Mouse (Mus musculus) hindlimb bud, embryonic 11.5 days (tissue): ENCODE measurements around the gene Il10ra.
A peak's percentile ranks its signal among the peaks of the same experiment; 100 is the strongest.

Experiments
- DNase-seq: peaks from one replicate; pipeline ENCODE4 v3.0.0-alpha.2; 2012; ENCODE audit warnings: low read depth, low spot score; ENCODE audit errors: extremely low spot score

Il10ra gene

GRCm38 (mm10) chr9:45268597-45269325 lies at the start of gene Il10ra:
TSS of gene Il10ra (minus strand) at chr9:45269149.
- peak; percentile 12 for DNase-seq

DNA sequence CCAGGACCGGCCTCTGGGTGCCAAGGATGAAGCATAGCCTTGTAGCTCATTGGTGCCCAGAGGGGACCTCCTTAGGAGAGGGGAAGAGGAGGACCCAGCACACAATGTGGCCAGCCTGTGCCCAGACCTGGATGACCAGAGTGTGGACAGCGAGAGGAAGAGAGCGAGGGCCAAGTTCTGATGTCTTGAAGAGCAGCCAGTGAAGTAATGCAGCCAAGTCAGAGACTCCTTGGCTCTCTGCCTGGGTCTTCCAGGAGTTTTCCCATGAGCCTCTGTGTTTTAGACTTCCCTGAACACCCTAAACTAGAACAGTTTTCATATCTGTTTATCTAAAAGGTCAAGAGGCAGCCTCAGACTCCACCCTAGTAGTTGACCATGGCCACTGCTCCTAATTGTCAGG lies 48.7 kb upstream of the Il10ra start:
- no peak for DNase-seq

- no peak for DNase-seq
These were observed 45.0 kb upstream of the Il10ra start for GRCm38 (mm10) chr9:45313913-45314312.

- DNase-seq, result no peak
These were observed 42.9 kb upstream of the Il10ra start for GRCm38 (mm10) chr9:45311858-45312257.

DNA sequence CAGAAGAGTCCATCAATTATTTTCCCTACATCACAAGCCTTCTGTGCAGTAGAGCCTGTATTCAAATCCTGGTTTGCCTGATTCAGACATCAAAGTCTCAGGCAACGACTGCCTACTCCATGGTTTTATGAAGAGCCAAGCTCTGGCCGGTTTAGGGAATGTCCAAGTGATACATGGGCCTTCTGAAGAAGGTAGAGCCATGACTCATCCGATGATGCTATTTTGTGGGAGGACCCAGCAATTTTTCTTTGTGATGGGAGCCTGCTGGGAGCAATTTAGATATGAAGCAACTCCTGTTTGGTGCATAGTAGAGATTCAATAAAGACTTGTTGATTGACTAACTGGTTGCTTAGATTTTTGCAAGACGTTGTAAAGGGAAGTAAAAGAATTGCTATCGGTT lies 39.6 kb upstream of the Il10ra start:
- no peak for DNase-seq

DNA sequence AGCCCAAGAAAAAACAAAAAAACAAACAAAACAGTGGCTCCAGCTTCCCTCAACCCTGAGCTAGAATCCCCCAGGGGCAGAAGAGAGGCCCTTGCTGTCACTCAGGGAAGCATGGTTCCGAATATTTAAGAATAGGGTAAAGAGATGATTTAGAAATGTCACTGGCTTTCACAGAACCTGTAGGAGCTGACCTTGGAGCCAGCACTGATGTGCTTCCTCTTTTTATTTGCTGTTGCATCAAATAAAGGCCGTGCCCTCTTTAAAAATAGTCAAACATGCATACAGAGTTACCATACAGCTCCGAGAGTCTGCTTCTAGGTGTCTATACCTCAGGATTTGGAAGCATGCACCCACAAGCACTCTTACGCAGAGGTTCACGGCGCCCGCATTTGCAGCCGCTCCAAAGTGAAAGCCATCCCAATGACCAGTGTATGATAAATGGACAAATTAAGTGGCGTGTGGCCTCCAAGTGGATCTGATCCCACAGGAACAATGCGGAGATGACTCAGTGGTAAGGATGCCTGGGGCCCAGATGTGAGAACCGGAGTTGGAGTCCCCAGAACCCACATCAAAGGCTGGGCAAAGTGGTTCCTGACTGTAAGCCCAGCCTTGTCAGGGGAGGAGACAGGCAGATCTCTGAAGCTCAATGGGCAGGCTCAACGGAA lies 37.9 kb upstream of the Il10ra start:
- no peak for DNase-seq

DNA sequence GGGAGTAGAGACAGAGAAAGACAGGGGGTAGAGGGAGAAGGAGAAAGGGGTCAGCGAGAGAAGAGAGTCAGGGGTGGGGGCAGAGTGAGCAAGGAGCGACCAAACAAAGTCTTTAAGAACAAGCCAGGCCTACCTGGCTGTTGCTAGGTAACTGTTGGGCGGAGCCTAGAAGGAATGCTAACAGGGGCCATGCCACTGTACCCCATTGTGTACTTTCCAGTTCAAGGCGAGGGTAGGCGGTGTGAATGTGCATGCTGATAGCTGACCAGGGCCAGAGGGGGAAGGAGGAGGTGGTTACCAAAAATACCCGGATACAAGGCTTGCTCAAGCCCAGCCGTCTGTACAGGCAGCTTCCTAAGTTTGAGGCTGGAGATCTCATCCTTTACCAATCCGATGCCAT lies 32.8 kb upstream of the Il10ra start:
- DNase-seq, result no peak

DNA sequence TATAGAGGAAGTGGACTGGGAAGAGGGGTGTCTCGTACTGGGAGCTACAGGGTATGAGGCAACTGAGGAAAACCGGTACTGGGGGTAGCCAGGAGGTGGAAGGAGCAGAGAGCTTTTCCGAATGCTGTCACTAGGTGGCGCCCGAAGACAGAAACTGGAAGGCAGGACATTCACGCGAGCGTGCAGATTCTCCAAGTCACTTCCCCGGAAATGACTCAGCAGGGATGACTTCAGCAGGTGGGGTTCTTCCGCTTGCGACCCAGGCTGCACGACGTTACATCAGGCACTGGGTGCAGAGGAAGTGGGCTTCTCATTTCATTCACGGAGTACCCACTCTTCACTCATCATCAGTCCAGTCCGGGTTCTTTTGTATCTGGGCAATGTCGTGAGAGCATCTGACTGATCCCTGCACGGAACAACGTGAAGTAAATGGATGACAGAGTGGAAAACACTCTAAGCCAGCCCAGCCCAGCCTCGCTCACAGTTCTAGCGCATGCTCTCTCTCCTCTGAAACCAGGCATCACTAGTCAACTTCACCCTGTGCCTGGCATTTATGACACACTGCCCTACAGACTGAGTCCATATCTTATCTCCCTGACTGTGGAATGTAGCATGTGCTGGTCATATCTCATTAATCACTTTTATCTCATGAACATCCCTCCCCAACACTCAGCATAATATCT lies 31.6 kb upstream of the Il10ra start:
- peak; percentile 79 for DNase-seq

- DNase-seq, result peak; percentile 14
These were observed 30.5 kb upstream of the Il10ra start for GRCm38 (mm10) chr9:45299231-45300006.

DNA sequence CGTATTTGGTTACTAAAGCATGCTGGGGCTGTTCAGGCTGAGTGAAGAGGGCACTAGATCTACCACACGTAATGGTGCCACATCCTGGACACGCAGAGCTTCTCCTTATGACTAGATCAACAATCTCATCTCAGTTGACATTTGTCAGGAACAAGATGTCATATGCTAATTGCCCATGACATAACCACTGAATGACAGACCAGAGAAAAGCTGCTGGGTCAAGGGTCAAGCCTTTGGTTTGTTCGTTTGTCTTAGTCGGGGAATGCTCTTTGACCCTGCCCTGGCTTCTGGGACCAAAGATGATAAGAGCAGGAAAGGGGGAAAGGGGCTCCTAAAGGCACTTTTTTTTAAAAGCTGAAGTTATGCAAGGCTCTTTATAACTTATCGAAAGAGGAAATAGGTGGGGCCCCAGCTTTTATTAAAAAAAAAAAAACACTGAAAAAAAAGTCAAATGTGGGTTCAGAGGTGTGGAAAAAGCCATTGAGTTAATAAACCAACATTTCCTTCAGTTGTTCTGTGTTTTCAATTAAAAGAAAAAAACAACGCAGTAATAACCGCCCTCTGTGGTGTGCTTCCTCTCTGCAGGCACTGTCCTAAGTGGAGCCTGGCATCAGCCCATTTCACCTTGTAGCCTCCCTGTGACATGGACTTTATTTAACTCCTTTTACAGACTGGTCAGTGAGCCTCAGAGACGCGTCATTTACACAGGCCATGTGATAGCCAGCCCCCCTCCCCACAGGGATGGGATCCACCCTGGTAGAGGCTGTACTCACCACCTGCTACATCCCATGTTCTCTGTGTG lies 25.5 kb upstream of the Il10ra start:
- no peak for DNase-seq

- DNase-seq, result no peak
These were observed 22.7 kb upstream of the Il10ra start for GRCm38 (mm10) chr9:45291481-45292168.

DNA sequence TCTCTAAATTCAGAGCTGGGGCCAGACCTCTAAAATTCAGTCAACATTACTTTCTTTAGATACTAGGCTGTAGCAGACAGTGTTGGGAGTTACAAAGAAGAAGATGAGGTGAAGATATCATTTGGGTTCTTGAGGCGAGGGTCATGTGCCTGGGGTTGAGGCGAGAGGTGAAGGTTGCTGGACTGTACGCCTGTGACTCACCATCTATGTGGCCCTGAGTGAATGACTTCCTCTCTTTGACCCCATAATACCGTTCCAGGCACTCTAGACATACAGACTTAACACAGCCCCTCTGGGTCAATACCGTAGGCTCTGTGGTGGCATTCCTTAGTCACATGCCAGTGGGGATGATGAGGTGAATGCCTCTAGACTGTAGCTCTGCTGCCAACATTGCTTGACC lies 13.5 kb upstream of the Il10ra start:
- DNase-seq, result no peak

- DNase-seq, result no peak
These were observed 11.9 kb upstream of the Il10ra start for GRCm38 (mm10) chr9:45280891-45281290.

- DNase-seq, result no peak
These were observed 11.1 kb upstream of the Il10ra start for GRCm38 (mm10) chr9:45280059-45280458.

- no peak for DNase-seq
These were observed 5.7 kb upstream of the Il10ra start for GRCm38 (mm10) chr9:45274635-45275034.

- no peak for DNase-seq
These were observed 5.3 kb upstream of the Il10ra start for GRCm38 (mm10) chr9:45274218-45274617.

- no peak for DNase-seq
These were observed 3.3 kb upstream of the Il10ra start for GRCm38 (mm10) chr9:45272213-45272612.

- no peak for DNase-seq
These were observed 870 bp downstream of the Il10ra start for GRCm38 (mm10) chr9:45268079-45268478.

- DNase-seq, result no peak
These were observed 1.9 kb downstream of the Il10ra start for GRCm38 (mm10) chr9:45267099-45267498.

GRCm38 (mm10) chr9:45261872-45262271 lies 7.1 kb downstream of the Il10ra start:
- DNase-seq, result no peak
